Mouse (Mus musculus): ENCODE measurements around the gene Pgls. TPM values are rescaled to one million over a fixed set of nuclear protein-coding genes. Genes with fewer than 3 reads are reported as not detected.

Gene Pgls
- polyA plus RNA-seq, 1 experiment from 2014 or later = 206 TPM

DNA sequence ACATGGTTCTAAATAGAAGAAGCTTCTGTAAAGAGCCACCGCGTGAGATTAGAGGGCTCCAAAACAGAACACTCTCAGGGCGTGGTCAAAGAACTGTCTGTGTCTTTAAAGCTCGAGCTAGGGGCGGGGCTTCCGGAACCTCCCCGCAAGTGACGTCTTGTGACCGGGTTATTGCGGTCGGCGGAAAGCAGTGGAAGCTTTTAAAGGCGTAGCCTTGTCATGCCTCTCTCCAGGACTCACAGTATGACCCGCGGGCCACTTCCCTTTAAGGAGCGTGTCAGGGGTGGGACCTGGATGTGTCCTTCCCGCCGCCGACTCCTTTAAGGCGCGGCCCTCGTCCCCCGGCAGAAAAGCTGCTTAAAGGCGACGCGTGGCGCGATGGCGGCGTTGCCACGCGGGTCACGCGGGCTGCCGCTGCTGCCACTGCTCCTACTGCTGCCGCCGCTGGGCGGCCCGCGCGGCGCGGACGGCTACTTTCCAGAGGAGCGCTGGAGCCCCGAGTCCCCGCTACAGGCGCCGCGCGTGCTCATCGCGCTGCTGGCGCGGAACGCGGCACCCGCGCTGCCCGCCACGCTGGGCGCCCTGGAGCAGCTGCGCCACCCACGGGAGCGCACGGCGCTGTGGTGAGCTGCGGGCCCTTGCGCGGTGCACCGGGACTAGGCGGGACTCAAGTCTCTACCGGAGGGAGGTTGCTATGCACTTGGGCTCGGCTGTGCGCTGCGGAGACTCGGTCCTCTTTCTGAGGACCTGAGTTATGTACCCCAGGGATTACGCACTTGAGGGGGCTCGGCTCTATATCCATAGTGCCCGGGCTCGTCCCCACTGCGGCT is 19.1 kb downstream of the Pgls start, which contains the start of gene Colgalt1:
Colgalt1 (plus strand) TSS at position 177 of the 830 bp plus-strand sequence.
- WGBS = under 1% methylated on average over 82 of the region's 82 CpGs
- peak within 1 kb of the TSS; percentile 88 for H3K4me3 ChIP-seq
- H3K4me1 ChIP-seq = peaks cover 15% of the 10 kb centered on the region
- peak within 1 kb of the TSS; percentile 87 for H3K27ac ChIP-seq
- peaks cover 27% of the 10 kb centered on the region for H3K36me3 ChIP-seq (ENCODE audit: poor library complexity, severe bottlenecking)
- ATAC-seq = peak; percentile 99
- H3K9me3 ChIP-seq (replicated peaks) = no peaks in the 10 kb centered on the region
- peak within 1 kb of the TSS; percentile 89 for H3K9ac ChIP-seq
- H3K4me2 ChIP-seq = peak within 1 kb of the TSS; percentile 72
- H3K27me3 ChIP-seq = no peaks in the 10 kb centered on the region

DNA sequence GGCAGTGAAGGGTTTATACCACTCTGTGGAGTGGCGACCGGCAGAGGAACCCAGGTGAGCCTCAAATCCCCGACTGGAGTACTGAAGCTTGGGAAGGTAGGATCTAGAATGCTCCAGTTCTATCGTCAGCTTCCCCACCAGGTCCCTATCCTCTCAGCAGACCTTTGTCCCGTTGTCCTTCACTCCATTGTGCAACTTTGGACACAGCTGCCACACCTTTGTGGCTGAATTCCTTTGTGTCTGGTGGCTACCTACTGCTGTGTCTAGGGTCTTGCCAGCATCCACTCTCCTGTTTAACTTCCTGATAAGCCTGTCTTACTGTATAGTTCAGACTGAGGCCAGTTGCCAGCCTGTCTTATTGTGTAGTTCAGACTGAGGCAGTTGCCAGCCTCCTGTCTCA is 20.2 kb downstream of the Pgls start:
- H3K4me3 ChIP-seq = peak overlapping the region; percentile 88
- H3K36me3 ChIP-seq (ENCODE audit: poor library complexity, severe bottlenecking) = peaks cover 38% of the 10 kb centered on the region
- 35% methylated on average over 5 of the region's 5 CpGs for WGBS
- no peaks in the 10 kb centered on the region for H3K27me3 ChIP-seq
- no peaks in the 10 kb centered on the region for H3K9me3 ChIP-seq (replicated peaks)
- H3K9ac ChIP-seq = peak overlapping the region; percentile 89
- peaks cover 15% of the 10 kb centered on the region for H3K4me1 ChIP-seq
- H3K4me2 ChIP-seq = peak overlapping the region; percentile 72
- no peak for ATAC-seq
- no peak overlapping the region for H3K27ac ChIP-seq

GRCm38 (mm10) chr8:71613418-71613817 is 21.4 kb downstream of the Pgls start:
- WGBS = 74% methylated on average over 4 of the region's 4 CpGs
- H3K27ac ChIP-seq = no peak overlapping the region
- H3K4me3 ChIP-seq = no peak overlapping the region
- H3K36me3 ChIP-seq (ENCODE audit: poor library complexity, severe bottlenecking) = peaks cover 51% of the 10 kb centered on the region
- H3K9me3 ChIP-seq (replicated peaks) = no peaks in the 10 kb centered on the region
- ATAC-seq = no peak
- no peak overlapping the region; the same call in 1 of the 2 replicates for H3K9ac ChIP-seq
- peaks cover 15% of the 10 kb centered on the region for H3K4me1 ChIP-seq
- no peaks in the 10 kb centered on the region for H3K27me3 ChIP-seq
- no peak overlapping the region for H3K4me2 ChIP-seq

DNA sequence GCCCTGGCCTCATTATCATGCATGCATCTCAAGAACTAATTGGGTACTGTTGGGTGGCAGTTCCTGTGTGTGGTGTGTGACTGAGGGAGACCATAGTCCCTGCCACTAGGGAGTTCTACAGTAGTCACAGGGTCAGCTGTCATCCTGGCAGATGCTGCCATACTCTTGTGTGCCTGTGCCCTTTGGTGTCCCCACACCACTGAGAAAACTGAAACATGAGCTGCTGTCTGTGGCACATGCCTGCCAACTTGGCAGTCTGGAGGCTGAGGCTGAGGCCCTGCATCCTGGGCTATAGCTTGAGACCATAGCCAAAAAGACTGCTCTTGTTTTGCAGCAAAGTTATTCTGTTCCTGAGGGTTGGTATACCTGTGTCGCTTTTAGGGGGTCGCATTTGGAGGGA is 27.8 kb downstream of the Pgls start:
- Histone ChIP-seq H3K27me3 (no peaks in the 10 kb centered on the region), H3K4me2 (no peak overlapping the region), H3K36me3 (ENCODE audit: poor library complexity, severe bottlenecking) (peaks cover 96% of the 10 kb centered on the region), H3K27ac (no peak overlapping the region), H3K4me1 (no peaks in the 10 kb centered on the region), H3K9ac (no peak overlapping the region), H3K4me3 (no peak overlapping the region), H3K9me3 (replicated peaks) (no peaks in the 10 kb centered on the region)
- no peak for ATAC-seq
- 97% methylated on average over 2 of the region's 2 CpGs for WGBS

DNA sequence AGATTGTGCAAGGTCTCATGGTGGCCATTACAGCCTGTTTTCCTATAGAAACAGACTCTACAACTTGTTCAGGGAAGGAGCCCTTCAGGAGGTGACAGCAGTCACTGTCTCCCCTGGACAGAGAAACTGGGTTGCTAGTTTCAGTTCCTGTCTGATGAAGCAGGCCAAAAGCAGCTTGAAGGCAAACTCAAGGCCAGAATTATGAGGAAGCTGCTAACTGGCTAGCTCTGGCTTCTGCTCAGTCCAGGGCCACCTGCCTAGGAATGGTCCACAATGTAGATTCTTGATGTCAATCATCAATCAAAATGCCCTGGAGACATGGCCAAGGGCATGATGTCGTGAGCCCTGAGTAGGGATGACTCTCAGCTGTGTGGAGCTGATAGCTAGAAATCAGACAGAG is 33.1 kb downstream of the Pgls start:
- no peaks in the 10 kb centered on the region for H3K9me3 ChIP-seq (replicated peaks)
- no peak overlapping the region for H3K9ac ChIP-seq
- no peak for ATAC-seq
- no peak overlapping the region for H3K4me2 ChIP-seq
- peaks cover 62% of the 10 kb centered on the region for H3K36me3 ChIP-seq (ENCODE audit: poor library complexity, severe bottlenecking)
- H3K4me1 ChIP-seq = peaks cover 17% of the 10 kb centered on the region
- 100% methylated on average over 1 of the region's 1 CpGs for WGBS
- no peak overlapping the region for H3K4me3 ChIP-seq
- H3K27ac ChIP-seq = no peak overlapping the region
- H3K27me3 ChIP-seq = peaks cover 7% of the 10 kb centered on the region

- Histone ChIP-seq H3K27me3 (peaks cover 24% of the 10 kb centered on the region), H3K9ac (no peak overlapping the region), H3K4me3 (no peak overlapping the region), H3K27ac (no peak overlapping the region), H3K9me3 (replicated peaks) (no peaks in the 10 kb centered on the region), H3K4me1 (peaks cover 18% of the 10 kb centered on the region), H3K36me3 (ENCODE audit: poor library complexity, severe bottlenecking) (peaks cover 45% of the 10 kb centered on the region), H3K4me2 (no peak overlapping the region)
- no peak for ATAC-seq
- 82% methylated on average over 9 of the region's 9 CpGs for WGBS
Observed at GRCm38 (mm10) chr8:71626753-71627152, 34.8 kb downstream of the Pgls start.

DNA sequence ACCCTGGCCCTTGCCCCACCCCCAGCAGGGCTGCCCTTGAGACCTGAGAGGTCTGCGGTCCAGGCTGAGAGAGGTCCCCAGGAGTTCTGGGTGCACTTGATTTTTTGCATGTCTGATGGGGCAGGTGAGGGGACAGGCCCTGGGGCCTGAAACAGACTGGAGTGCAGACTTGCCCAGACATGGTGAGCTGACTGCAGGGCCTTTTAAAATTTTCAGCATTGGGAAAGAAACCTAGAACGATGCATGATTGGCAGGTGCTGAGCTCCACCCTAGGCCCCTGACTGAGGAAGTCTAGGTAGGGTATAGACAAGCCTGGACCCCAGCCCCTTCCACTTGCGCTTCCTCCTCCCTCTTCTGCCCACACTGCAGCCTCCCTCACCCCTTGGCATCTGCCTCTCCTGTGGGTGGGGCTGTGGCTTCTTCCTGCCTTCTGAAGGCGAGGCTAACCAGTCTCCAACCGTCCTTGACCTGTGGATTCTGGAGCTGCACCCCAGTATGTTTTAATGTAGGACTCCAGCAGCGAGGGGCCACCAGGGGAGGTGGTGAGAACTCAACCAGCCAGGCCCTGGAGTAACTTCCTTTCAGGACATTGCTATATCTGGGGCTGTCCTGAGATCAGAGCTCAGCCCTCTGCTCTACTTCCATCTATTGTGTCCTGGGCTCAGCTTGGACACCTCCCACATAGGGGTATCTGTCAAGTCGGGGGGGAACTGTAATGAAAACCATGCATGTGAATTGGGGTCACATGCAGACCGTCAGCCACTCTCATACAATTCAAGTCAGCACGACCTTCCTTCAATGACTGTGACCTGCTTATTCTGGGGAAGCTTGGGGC is 35.5 kb downstream of the Pgls start:
- peaks cover 45% of the 10 kb centered on the region for H3K36me3 ChIP-seq (ENCODE audit: poor library complexity, severe bottlenecking)
- peaks cover 30% of the 10 kb centered on the region for H3K27me3 ChIP-seq
- no peak for ATAC-seq
- peaks cover 18% of the 10 kb centered on the region for H3K4me1 ChIP-seq
- no peak overlapping the region for H3K4me2 ChIP-seq
- no peak overlapping the region for H3K4me3 ChIP-seq
- no peak overlapping the region for H3K9ac ChIP-seq
- no peaks in the 10 kb centered on the region for H3K9me3 ChIP-seq (replicated peaks)
- WGBS = 61% methylated on average over 9 of the region's 9 CpGs
- H3K27ac ChIP-seq = no peak overlapping the region

DNA sequence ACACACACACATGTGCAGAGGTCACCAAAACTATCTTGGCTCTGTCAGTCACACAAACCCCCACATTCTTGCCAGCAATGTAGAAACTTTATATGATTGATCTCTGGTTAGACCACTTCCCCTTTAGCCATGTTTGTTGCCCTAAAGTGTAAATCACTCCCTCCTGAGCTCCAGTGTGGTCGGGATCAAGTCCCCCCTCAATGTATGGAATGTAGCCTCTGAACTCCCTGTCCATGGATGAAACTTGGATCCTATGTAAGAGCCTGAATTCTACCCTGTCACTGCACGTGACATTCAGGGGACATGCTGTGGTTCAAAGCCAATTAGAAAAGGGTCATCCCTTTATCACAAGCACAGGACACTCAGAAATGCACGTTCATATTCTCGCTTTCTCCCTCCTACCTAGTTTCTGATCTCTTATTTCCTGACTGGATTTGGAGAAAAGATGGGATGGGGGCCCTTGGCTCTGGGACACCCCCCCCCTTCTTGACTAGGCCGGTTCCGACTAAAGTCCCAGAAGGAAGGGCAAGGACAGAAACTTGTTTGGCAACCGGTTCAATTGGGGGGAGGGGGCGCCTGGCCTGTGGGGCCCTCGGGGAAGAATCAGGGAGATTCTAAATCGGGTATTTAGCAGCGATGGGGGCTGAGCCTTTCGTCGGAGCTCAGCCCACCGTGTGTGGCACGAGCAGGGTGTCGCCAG is 36.6 kb downstream of the Pgls start:
- Histone ChIP-seq H3K27me3 (peaks cover 35% of the 10 kb centered on the region), H3K9ac (peak overlapping the region; percentile 75), H3K4me2 (peak overlapping the region; percentile 95), H3K4me3 (peak overlapping the region; percentile 53), H3K27ac (peak overlapping the region; percentile 65; the same call in 1 of the 2 replicates), H3K36me3 (ENCODE audit: poor library complexity, severe bottlenecking) (peaks cover 42% of the 10 kb centered on the region), H3K4me1 (peaks cover 18% of the 10 kb centered on the region), H3K9me3 (replicated peaks) (peaks cover 5% of the 10 kb centered on the region)
- ATAC-seq = no peak
- WGBS = 8% methylated on average over 16 of the region's 16 CpGs

GRCm38 (mm10) chr8:71629096-71629697 is 37.2 kb downstream of the Pgls start:
- Histone ChIP-seq H3K4me1 (peaks cover 19% of the 10 kb centered on the region), H3K4me2 (peak overlapping the region; percentile 95), H3K9ac (peak overlapping the region; percentile 75), H3K27ac (peak overlapping the region; percentile 65), H3K4me3 (peak overlapping the region; percentile 53), H3K27me3 (peaks cover 41% of the 10 kb centered on the region), H3K36me3 (ENCODE audit: poor library complexity, severe bottlenecking) (peaks cover 35% of the 10 kb centered on the region), H3K9me3 (replicated peaks) (peaks cover 5% of the 10 kb centered on the region)
- ATAC-seq = peak; percentile 82
- WGBS = under 1% methylated on average over 55 of the region's 55 CpGs

GRCm38 (mm10) chr8:71629781-71630212 is 37.8 kb downstream of the Pgls start:
- Histone ChIP-seq H3K9ac (peak overlapping the region; percentile 75), H3K27me3 (peaks cover 47% of the 10 kb centered on the region), H3K4me3 (peak overlapping the region; percentile 53), H3K4me2 (peak overlapping the region; percentile 95), H3K27ac (peak overlapping the region; percentile 65), H3K9me3 (replicated peaks) (peaks cover 5% of the 10 kb centered on the region), H3K36me3 (ENCODE audit: poor library complexity, severe bottlenecking) (peaks cover 29% of the 10 kb centered on the region), H3K4me1 (peaks cover 25% of the 10 kb centered on the region)
- 3% methylated on average over 25 of the region's 25 CpGs for WGBS
- peak; percentile 46 for ATAC-seq

GRCm38 (mm10) chr8:71630761-71631160 is 38.8 kb downstream of the Pgls start:
- H3K9me3 ChIP-seq (replicated peaks) = peaks cover 5% of the 10 kb centered on the region
- no peak overlapping the region for H3K9ac ChIP-seq
- peaks cover 20% of the 10 kb centered on the region for H3K36me3 ChIP-seq (ENCODE audit: poor library complexity, severe bottlenecking)
- no peak overlapping the region for H3K4me2 ChIP-seq
- no peak for ATAC-seq
- H3K4me3 ChIP-seq = no peak overlapping the region
- peaks cover 56% of the 10 kb centered on the region for H3K27me3 ChIP-seq
- H3K27ac ChIP-seq = no peak overlapping the region
- peaks cover 25% of the 10 kb centered on the region for H3K4me1 ChIP-seq
- WGBS = 91% methylated on average over 6 of the region's 6 CpGs
